Mouse (Mus musculus) ES-E14 (cell line): ENCODE data around the gene Rgs7. TPM values are rescaled to one million over a fixed set of nuclear protein-coding genes. Genes with fewer than 3 reads are reported as not detected.

Source experiments
- DNase-seq: peaks from one replicate; pipeline ENCODE4 v3.0.0-alpha.2; 2013; ENCODE audit warnings: low read depth, low spot score
- H3K27ac ChIP-seq: 2 replicates; pipeline ENCODE4 v1.5.1; 2012; ENCODE audit warnings: low read depth, mild to moderate bottlenecking, low read length, moderate library complexity, mixed read lengths; ENCODE audit not compliant: poor library complexity, insufficient read depth, severe bottlenecking
- H3K36me3 ChIP-seq: 2 replicates; pipeline ENCODE4 v1.6.1; 2012; ENCODE audit warnings: mild to moderate bottlenecking, low read length, moderate library complexity, mixed read lengths; ENCODE audit not compliant: control insufficient read depth, poor library complexity, insufficient read depth, severe bottlenecking
- H3K4me1 ChIP-seq, 2 experiments: fragments of 150-350 bp in 1 of 2; sonication (generic) in 1 of 2; 2 replicates each; pipeline ENCODE4 v1.6.1; 2012; ENCODE audit warnings: low read length in 2 of 2, mild to moderate bottlenecking in 1 of 2, mixed read lengths in 1 of 2; ENCODE audit not compliant: control insufficient read depth in 2 of 2, insufficient read depth in 2 of 2, poor library complexity in 1 of 2
- H3K4me3 ChIP-seq, 2 experiments: fragments of 150-350 bp in 1 of 2; sonication (generic) in 1 of 2; 2 replicates each; pipeline ENCODE4 v1.5.1; 2012; ENCODE audit warnings: low read length in 2 of 2, low read depth in 1 of 2, mild to moderate bottlenecking in 1 of 2, mixed read lengths in 1 of 2; ENCODE audit not compliant: insufficient read depth in 1 of 2, poor library complexity in 1 of 2, severe bottlenecking in 1 of 2
- H3K9ac ChIP-seq: 2 replicates; pipeline ENCODE4 v1.6.1; 2012; ENCODE audit warnings: low read depth, mild to moderate bottlenecking, low read length, mixed read lengths; ENCODE audit not compliant: poor library complexity, insufficient read depth, severe bottlenecking
- H3K9me3 ChIP-seq: fragments of 150-350 bp; sonication (generic); 2 replicates; pipeline ENCODE4 v1.6.1; 2012; ENCODE audit warnings: low read depth, mild to moderate bottlenecking, low read length; ENCODE audit not compliant: control insufficient read depth, insufficient read depth
- CHD2 ChIP-seq: IDR thresholded peaks from 2 replicates; pipeline ENCODE4 v1.6.1; 2014; ENCODE audit warnings: mild to moderate bottlenecking, low read depth, low read length, inconsistent platforms
- HCFC1 ChIP-seq: IDR thresholded peaks from 2 replicates; pipeline ENCODE4 v1.6.1; 2012; ENCODE audit warnings: low read length, inconsistent platforms, borderline replicate concordance; ENCODE audit not compliant: insufficient read depth
- MAFK ChIP-seq: IDR thresholded peaks from 2 replicates; pipeline ENCODE4 v1.6.1; 2014; ENCODE audit warnings: mild to moderate bottlenecking, low read depth, low read length, inconsistent platforms; ENCODE audit not compliant: insufficient read depth
- ZC3H11A ChIP-seq: IDR thresholded peaks from 2 replicates; pipeline ENCODE4 v1.6.1; 2012; ENCODE audit warnings: low read depth, mild to moderate bottlenecking, inconsistent platforms, low read length, borderline replicate concordance
- ZNF384 ChIP-seq: IDR thresholded peaks from 2 replicates; pipeline ENCODE4 v1.6.1; 2012; ENCODE audit warnings: low read depth, low read length, inconsistent platforms
- in situ Hi-C, 2 experiments: fragments of 600-800 bp; cut with MboI; formaldehyde crosslinking; loops; one replicate each; pipeline ENCODE4 v1.15.1; 2025; ENCODE audit warnings: low sequenced_read_pairs in 2 of 2, inconsistent platforms in 1 of 2; ENCODE audit not compliant: unreplicated experiment in 2 of 2
- total RNA-seq: library from RNA; depleted of rRNA; stranded (reverse); fragments of 300-350 nt; gene quantifications from 2 replicates; pipeline ENCODE4 v1.2.3, GENCODE M21; 2012

Rgs7 gene
- total RNA-seq, 1 experiment, result 0.18 TPM

DNA sequence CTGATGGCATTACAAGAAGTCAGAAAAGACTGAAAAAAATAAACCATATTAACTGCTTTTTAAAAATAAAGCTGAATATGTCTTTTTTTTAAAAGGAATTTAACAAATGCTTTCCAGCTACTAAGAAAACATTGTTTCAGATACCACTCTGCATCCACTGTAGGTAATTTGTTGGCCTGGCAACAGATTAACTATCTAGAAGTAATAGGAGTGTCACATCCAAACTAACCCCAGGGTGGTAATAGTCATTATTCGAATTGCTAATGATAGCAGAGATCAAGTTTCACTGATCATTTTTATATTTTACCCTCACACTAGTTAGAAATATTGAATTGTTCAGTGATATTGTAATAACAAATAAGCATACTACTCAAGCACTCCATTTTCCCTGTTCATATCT lies 232.9 kb downstream of the Rgs7 start:
- DNase-seq, result no peak
- Histone ChIP-seq H3K9ac (no peak overlapping the region), H3K36me3 (no peaks in the 10 kb centered on the region), H3K9me3 (no peaks in the 10 kb centered on the region), H3K4me3 (no peak overlapping the region), H3K4me1 (no peaks in the 10 kb centered on the region), H3K27ac (no peak overlapping the region)
- TF ChIP-seq HCFC1 (no peak), ZC3H11A (no peak), MAFK (no peak), ZNF384 (no peak), CHD2 (no peak)
- in situ Hi-C loops, result no loop called here

DNA sequence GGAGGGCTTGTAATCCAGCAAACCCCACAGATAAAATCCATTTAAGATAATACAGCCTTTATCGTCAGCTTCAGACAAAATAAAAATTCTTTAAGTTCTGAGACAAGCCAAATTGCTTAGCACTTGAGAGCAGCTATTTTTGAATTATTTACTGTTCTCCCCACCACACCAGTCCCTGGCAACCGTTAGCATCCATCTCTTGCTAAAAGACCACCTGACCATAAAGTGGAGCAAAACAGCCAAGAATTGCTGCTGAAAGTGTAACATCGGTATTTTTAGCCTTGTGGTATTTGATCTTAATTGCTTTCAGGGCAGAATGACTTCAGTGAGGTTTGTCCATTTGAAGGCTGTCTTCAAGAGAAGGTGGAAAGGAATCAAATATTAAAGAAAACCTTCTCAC lies 237.1 kb downstream of the Rgs7 start:
- Histone ChIP-seq H3K9ac (no peak overlapping the region), H3K27ac (no peak overlapping the region), H3K4me3 (no peak overlapping the region), H3K9me3 (no peaks in the 10 kb centered on the region), H3K36me3 (no peaks in the 10 kb centered on the region), H3K4me1 (no peaks in the 10 kb centered on the region)
- in situ Hi-C loops, result no loop called here
- DNase-seq, result no peak
- TF ChIP-seq MAFK (no peak), HCFC1 (no peak), ZC3H11A (no peak), CHD2 (no peak), ZNF384 (no peak)

DNA sequence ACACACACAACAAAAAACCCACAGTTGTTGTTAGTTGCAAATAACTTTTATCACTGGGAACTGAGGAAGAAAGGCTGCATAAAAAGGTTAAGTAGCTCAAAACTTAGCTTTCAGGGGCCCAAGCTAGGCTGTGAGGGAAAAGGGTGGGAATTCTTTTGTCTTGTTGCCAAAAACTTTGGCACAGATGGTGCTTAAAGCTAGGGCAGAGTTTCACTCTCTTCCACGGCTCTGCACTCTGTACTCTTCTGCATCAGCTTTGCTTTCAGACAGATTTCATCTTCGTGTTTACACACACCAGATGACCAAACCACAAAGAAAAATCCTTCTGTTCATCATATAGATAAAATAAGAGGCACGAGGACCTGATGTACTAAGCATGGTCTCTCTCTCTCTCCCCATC lies 237.6 kb downstream of the Rgs7 start:
- in situ Hi-C loops, result no loop called here
- Histone ChIP-seq H3K4me1 (no peaks in the 10 kb centered on the region), H3K4me3 (no peak overlapping the region), H3K36me3 (no peaks in the 10 kb centered on the region), H3K9me3 (no peaks in the 10 kb centered on the region), H3K27ac (no peak overlapping the region), H3K9ac (no peak overlapping the region)
- DNase-seq, result no peak
- TF ChIP-seq ZNF384 (no peak), ZC3H11A (no peak), CHD2 (no peak), HCFC1 (no peak), MAFK (no peak)

DNA sequence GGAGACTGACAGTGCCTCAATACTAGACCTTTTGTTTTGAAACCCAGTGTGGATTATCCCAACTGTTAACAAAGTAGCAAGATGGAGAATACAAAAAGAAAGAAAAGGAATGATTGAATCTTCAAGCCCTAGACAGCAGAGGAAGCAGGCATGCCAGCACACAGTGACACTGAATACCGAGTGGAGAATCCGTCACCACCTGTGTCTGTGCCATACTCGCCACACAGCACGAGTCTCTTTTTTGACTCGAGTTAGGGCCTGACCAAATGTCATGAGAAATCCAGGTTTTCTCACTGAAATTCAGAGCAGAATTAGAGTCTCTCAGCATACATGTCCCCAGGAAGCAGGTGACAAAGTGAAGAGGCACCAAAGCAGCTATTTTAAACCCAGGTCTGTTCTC lies 250.2 kb downstream of the Rgs7 start:
- TF ChIP-seq ZNF384, result no peak
- no peak for DNase-seq
- H3K9ac ChIP-seq, result no peak overlapping the region
- H3K4me3 ChIP-seq, result no peak overlapping the region
- no peaks in the 10 kb centered on the region for H3K36me3 ChIP-seq
- H3K27ac ChIP-seq, result no peak overlapping the region
- no peaks in the 10 kb centered on the region for H3K9me3 ChIP-seq
- in situ Hi-C loops, result no loop called here
- no peaks in the 10 kb centered on the region for H3K4me1 ChIP-seq

DNA sequence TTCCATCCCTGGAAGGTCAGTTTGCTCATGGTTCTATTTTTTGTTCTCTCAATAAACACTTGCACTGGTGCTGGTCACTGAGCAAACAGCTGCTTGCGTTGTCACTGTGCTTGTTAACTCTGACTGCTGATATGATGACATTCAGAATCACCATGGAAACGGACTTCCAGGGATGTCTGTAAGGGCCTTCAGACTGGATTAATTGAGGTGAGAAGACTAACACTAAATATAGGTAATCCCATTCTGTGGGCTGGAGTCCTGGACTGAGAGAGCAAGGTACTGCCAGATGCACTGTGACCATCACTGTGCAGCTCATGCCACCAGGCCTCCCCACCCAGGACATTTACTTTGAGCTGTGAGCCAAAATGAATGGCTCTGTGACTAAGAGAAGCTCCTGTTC lies 252.2 kb downstream of the Rgs7 start:
- Histone ChIP-seq H3K9ac (no peak overlapping the region), H3K4me3 (no peak overlapping the region), H3K27ac (no peak overlapping the region), H3K9me3 (no peaks in the 10 kb centered on the region), H3K36me3 (no peaks in the 10 kb centered on the region), H3K4me1 (no peaks in the 10 kb centered on the region)
- no peak for DNase-seq
- TF ChIP-seq ZNF384 (no peak), HCFC1 (no peak), CHD2 (no peak), ZC3H11A (no peak), MAFK (no peak)
- in situ Hi-C loops, result no loop called here
